Mouse (Mus musculus) forebrain, embryonic 14.5 days (tissue): Measurements from ENCODE around the gene Crym. TPM values are rescaled to one million over a fixed set of nuclear protein-coding genes. Genes with fewer than 3 reads are reported as not detected.

Experiments used
- ATAC-seq: fragments of 200-750 bp; cut with Nextera tagmentation; 2 replicates; pipeline ENCODE4 v1.8.0; 2017; ENCODE audit warnings: mild to moderate bottlenecking, moderate library complexity
- DNase-seq: peaks from one replicate; pipeline ENCODE4 v3.0.0-alpha.2; 2015; ENCODE audit warnings: low spot score
- H3K27ac ChIP-seq: fragments of 300-500 bp; sonication (generic); 2 replicates; pipeline ENCODE4 v1.5.1; 2014; ENCODE audit warnings: low read depth, mild to moderate bottlenecking, control low read depth, low read length, moderate library complexity
- H3K27me3 ChIP-seq: fragments of 300-500 bp; sonication (generic); replicated peaks from 2 replicates; pipeline ENCODE4 v1.6.1; 2014; ENCODE audit warnings: low read length, control low read depth, mixed read lengths; ENCODE audit not compliant: control insufficient read depth, insufficient read depth
- H3K36me3 ChIP-seq: fragments of 300-500 bp; sonication (generic); 2 replicates; pipeline ENCODE4 v1.6.1; 2014; ENCODE audit warnings: low read length, control low read depth; ENCODE audit not compliant: control insufficient read depth, insufficient read depth
- H3K4me1 ChIP-seq: fragments of 300-500 bp; sonication (generic); 2 replicates; pipeline ENCODE4 v1.6.1; 2014; ENCODE audit warnings: antibody characterized with exemption, low read length, control low read depth; ENCODE audit not compliant: control insufficient read depth, insufficient read depth
- H3K4me2 ChIP-seq: fragments of 300-500 bp; sonication (generic); 2 replicates; pipeline ENCODE4 v1.6.1; 2014; ENCODE audit warnings: mild to moderate bottlenecking, control low read depth, low read length
- H3K4me3 ChIP-seq: fragments of 300-500 bp; sonication (generic); 2 replicates; pipeline ENCODE4 v1.5.1; 2014; ENCODE audit warnings: low read depth, low read length, control low read depth
- H3K9ac ChIP-seq: fragments of 300-500 bp; sonication (generic); 2 replicates; pipeline ENCODE4 v1.6.1; 2014; ENCODE audit warnings: mild to moderate bottlenecking, low read length, control low read depth, moderate library complexity
- H3K9me3 ChIP-seq: fragments of 300-500 bp; sonication (generic); replicated peaks from 2 replicates; pipeline ENCODE4 v1.6.1; 2016; ENCODE audit warnings: low read length, control low read depth, mixed read lengths; ENCODE audit not compliant: control insufficient read depth
- WGBS: fragments of 180-500 bp; shearing (Covaris S2); extraction: QIAGEN DNeasy Blood & Tissue Kit; methylation state at CpG from one replicate; pipeline ENCODE4 v1.1.7; 2014; 5-methylcytosine and 5-hydroxymethylcytosine counted together
- polyA plus RNA-seq: library from polyadenylated mRNA; unstranded; fragments of >200 nt; fragmentation: Nextera tagmentation; extraction: Ambion mirVana; gene quantifications from 2 replicates; pipeline ENCODE4 v1.2.1, GENCODE M21; 2014

The Crym gene
- polyA plus RNA-seq, 1 experiment from 2014 or later = 31.2 TPM

DNA sequence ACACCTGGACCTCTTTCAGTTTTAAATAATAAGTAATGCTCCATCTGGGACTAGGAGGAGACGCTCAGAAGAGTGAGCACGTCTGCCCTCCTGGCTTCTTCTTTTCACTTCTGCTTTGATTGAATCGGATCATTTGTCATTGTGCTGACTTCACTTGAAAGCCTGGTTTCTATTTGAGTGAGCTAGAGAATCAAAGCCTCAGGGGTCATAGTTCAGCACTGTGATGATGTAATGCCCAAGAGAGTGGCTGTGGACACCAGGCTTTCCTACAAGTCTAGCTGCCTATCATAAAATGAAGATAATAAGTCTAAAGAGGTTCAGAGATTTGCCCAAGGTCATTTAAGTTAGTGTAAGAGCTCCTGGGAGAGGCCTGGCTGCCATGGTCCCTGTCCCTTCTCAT is 51.7 kb downstream of the Crym start:
- Histone ChIP-seq H3K27me3 (peaks cover 9% of the 10 kb centered on the region), H3K9me3 (no peaks in the 10 kb centered on the region), H3K4me3 (no peak overlapping the region), H3K4me1 (no peaks in the 10 kb centered on the region), H3K9ac (no peak overlapping the region), H3K36me3 (no peaks in the 10 kb centered on the region), H3K4me2 (no peak overlapping the region), H3K27ac (no peak overlapping the region)
- 29% methylated on average over 3 of the region's 3 CpGs for WGBS
- DNase-seq = no peak
- ATAC-seq = no peak

DNA sequence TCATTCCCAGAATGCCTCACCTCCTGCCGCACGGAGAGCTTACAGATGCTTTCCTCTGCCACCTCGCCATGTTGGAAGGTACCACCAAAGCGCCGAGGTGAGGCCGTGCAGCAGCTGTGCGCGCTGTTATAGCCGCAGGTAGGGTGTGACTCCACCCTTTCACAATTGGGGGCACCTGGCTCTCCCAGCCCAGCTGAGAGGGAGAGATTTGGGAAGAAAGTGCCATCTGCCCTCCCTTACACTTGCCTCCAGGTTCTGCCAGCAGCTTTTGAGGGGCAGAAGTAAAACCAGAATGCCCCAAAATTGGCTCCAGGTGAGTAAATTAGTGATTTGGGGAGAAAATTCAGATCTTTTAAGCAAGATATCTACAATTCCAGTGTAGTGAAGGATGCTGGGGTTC is 56.7 kb downstream of the Crym start, which contains the start of gene Zp2:
Zp2 (minus strand) TSS at position 101 of the 400 bp plus-strand sequence.
- ATAC-seq = no peak
- no peak for DNase-seq
- no peak within 1 kb of the TSS for H3K4me2 ChIP-seq
- H3K9me3 ChIP-seq = no peaks in the 10 kb centered on the region
- no peak within 1 kb of the TSS for H3K4me3 ChIP-seq
- no peaks in the 10 kb centered on the region for H3K4me1 ChIP-seq
- no peaks in the 10 kb centered on the region for H3K27me3 ChIP-seq
- H3K27ac ChIP-seq = no peak within 1 kb of the TSS
- WGBS = 86% methylated on average over 9 of the region's 9 CpGs
- H3K9ac ChIP-seq = no peak within 1 kb of the TSS
- no peaks in the 10 kb centered on the region for H3K36me3 ChIP-seq

DNA sequence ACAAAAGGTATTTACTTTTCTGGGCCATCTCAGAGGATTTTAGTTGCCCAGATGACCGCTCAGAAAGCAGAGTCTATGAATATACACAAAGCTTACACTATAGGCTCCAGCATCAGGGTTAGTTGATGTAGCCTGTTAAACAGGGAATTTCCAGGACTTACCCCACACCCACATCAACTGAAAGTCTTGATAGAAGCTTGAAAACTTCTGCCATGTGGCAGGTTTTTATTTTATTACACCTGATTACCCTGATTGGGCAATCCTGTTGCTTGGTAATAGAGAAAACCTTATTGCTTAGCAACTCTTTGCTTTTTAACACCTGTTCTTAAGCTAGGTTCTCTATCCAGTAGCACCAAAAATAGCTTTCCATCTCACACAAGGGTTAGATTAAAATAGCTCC is 59.2 kb downstream of the Crym start:
- Histone ChIP-seq H3K9me3 (no peaks in the 10 kb centered on the region), H3K9ac (no peak overlapping the region), H3K4me2 (no peak overlapping the region), H3K27ac (no peak overlapping the region), H3K27me3 (no peaks in the 10 kb centered on the region), H3K4me1 (no peaks in the 10 kb centered on the region), H3K36me3 (no peaks in the 10 kb centered on the region), H3K4me3 (no peak overlapping the region)
- DNase-seq = no peak
- WGBS = 87% methylated on average over 1 of the region's 1 CpGs
- ATAC-seq = no peak

Other genes with a start within 250 kb of the Crym start
- gene Dnah3, start 106.8 kb downstream of the Crym start, polyA plus RNA-seq = 0.11 TPM in 1 of 2 replicates, not detected in the other
- gene Tmem159, start 99.8 kb downstream of the Crym start, polyA plus RNA-seq = 6.8 and 7.1 TPM in 2 replicates
- gene Zp2, start 56.8 kb downstream of the Crym start, polyA plus RNA-seq = not detected in 2 replicates
- gene Anks4b, start 28.3 kb downstream of the Crym start, polyA plus RNA-seq = not detected in 2 replicates
- not detected in 2 replicates for gene Abca14, start 1.9 kb upstream of the Crym start, polyA plus RNA-seq
- gene Abca15, start 126.6 kb upstream of the Crym start, polyA plus RNA-seq = not detected in 2 replicates
- not detected in 2 replicates for gene Abca16, start 207.5 kb upstream of the Crym start, polyA plus RNA-seq